Mouse (Mus musculus): ENCODE data around the gene Ttc28.

DNA sequence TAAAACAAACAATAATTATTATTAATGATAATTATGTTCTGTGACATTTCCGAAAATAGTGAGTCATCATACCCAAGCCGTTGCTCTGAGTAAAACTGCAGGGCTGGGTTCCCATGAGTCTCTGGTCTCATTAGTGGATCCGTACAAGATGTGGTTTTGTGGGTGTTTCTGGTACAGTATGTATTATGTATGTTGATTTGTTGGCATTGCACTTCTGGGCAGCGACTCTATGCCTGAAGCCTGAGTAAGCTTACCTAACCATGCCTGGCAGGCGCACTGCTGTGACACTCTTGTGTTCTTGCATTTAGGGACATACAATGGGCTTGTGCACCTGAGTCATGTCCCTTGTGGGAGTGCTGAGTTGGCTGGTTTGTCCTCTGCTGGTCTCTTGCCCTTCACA lies 190.3 kb downstream of the Ttc28 start:
- TF ChIP-seq POLR2A (IDR thresholded peaks at IDR 0.05; ENCODE audit: extremely low read depth, insufficient read depth, low read length), result no peak
- TF ChIP-seq CTCF (IDR thresholded peaks at IDR 0.05; ENCODE audit: low read depth, low read length), result no peak
